Mouse (Mus musculus) heart, embryonic 11.5 days (tissue): Measurements from ENCODE around the gene Glis2. TPM values are rescaled to one million over a fixed set of nuclear protein-coding genes. Genes with fewer than 3 reads are reported as not detected.
A peak's percentile ranks its signal among the peaks of the same experiment; 100 is the strongest.

ENCODE experiments used
- ATAC-seq: fragments of 200-750 bp; cut with Nextera tagmentation; replicated peaks from 2 replicates; pipeline ENCODE4 v1.8.0; 2017; ENCODE audit warnings: moderate library complexity; ENCODE audit not compliant: insufficient number of reproducible peaks, low FRiP score, low TSS enrichment
- H3K27ac ChIP-seq: fragments of 300-500 bp; sonication (generic); 2 replicates; pipeline ENCODE4 v1.5.1; 2014; ENCODE audit warnings: mild to moderate bottlenecking, low read depth, low read length
- H3K27me3 ChIP-seq: fragments of 300-500 bp; sonication (generic); 2 replicates; pipeline ENCODE4 v1.6.1; 2014; ENCODE audit warnings: mild to moderate bottlenecking, low read length, mixed read lengths; ENCODE audit not compliant: control insufficient read depth, insufficient read depth
- H3K36me3 ChIP-seq: fragments of 300-500 bp; sonication (generic); 2 replicates; pipeline ENCODE4 v1.6.1; 2014; ENCODE audit warnings: mild to moderate bottlenecking, low read length, moderate library complexity, mixed read lengths; ENCODE audit not compliant: control insufficient read depth, insufficient read depth
- H3K4me1 ChIP-seq: fragments of 300-500 bp; sonication (generic); 2 replicates; pipeline ENCODE4 v1.6.1; 2014; ENCODE audit warnings: low read length; ENCODE audit not compliant: control insufficient read depth, insufficient read depth
- H3K4me2 ChIP-seq: fragments of 300-500 bp; sonication (generic); 2 replicates; pipeline ENCODE4 v1.6.1; 2014; ENCODE audit warnings: mild to moderate bottlenecking, moderate library complexity
- H3K4me3 ChIP-seq: fragments of 300-500 bp; sonication (generic); 2 replicates; pipeline ENCODE4 v1.5.1; 2014; ENCODE audit warnings: low read depth, low read length
- H3K9ac ChIP-seq: fragments of 300-500 bp; sonication (generic); 2 replicates; pipeline ENCODE4 v1.6.1; 2014; ENCODE audit warnings: mild to moderate bottlenecking, low read depth, low read length, moderate library complexity
- H3K9me3 ChIP-seq: fragments of 300-500 bp; sonication (generic); replicated peaks from 2 replicates; pipeline ENCODE4 v1.6.1; 2016; ENCODE audit warnings: low read length; ENCODE audit not compliant: control insufficient read depth
- WGBS: fragments of 180-500 bp; shearing (Covaris S2); extraction: QIAGEN DNeasy Blood & Tissue Kit; methylation state at CpG from one replicate; pipeline ENCODE4 v1.1.7; 2014; ENCODE audit not compliant: insufficient replicate concordance; 5-methylcytosine and 5-hydroxymethylcytosine counted together
- polyA plus RNA-seq: library from polyadenylated mRNA; unstranded; fragments of >200 nt; fragmentation: Nextera tagmentation; extraction: Ambion mirVana; gene quantifications from 2 replicates; pipeline ENCODE4 v1.2.1, GENCODE M21; 2014

Glis2 gene
- polyA plus RNA-seq, 1 experiment from 2014 or later: 23.3 TPM

- H3K27ac ChIP-seq: peak overlapping the region; percentile 95
- peak overlapping the region; percentile 74 for H3K9ac ChIP-seq
- H3K4me1 ChIP-seq: peaks cover 20% of the 10 kb centered on the region
- H3K27me3 ChIP-seq: no peaks in the 10 kb centered on the region
- under 1% methylated on average over 41 of the region's 43 CpGs for WGBS
- H3K36me3 ChIP-seq: peaks cover 5% of the 10 kb centered on the region
- no peaks in the 10 kb centered on the region for H3K9me3 ChIP-seq
- peak; percentile 99 for ATAC-seq
- H3K4me2 ChIP-seq: peak overlapping the region; percentile 66
- H3K4me3 ChIP-seq: peak overlapping the region; percentile 43
Observed at GRCm38 (mm10) chr16:4586531-4587123, 7.9 kb upstream of the Glis2 start.

- no peak overlapping the region for H3K4me3 ChIP-seq
- 48% methylated on average over 5 of the region's 5 CpGs for WGBS
- H3K9me3 ChIP-seq: no peaks in the 10 kb centered on the region
- peaks cover 26% of the 10 kb centered on the region for H3K4me1 ChIP-seq
- ATAC-seq: no peak
- H3K36me3 ChIP-seq: peaks cover 5% of the 10 kb centered on the region
- no peak overlapping the region; the same call in 1 of the 2 replicates for H3K4me2 ChIP-seq
- H3K9ac ChIP-seq: peak overlapping the region; percentile 74
- H3K27ac ChIP-seq: peak overlapping the region; percentile 95
- no peaks in the 10 kb centered on the region for H3K27me3 ChIP-seq
Observed at GRCm38 (mm10) chr16:4587516-4588210, 6.8 kb upstream of the Glis2 start.

DNA sequence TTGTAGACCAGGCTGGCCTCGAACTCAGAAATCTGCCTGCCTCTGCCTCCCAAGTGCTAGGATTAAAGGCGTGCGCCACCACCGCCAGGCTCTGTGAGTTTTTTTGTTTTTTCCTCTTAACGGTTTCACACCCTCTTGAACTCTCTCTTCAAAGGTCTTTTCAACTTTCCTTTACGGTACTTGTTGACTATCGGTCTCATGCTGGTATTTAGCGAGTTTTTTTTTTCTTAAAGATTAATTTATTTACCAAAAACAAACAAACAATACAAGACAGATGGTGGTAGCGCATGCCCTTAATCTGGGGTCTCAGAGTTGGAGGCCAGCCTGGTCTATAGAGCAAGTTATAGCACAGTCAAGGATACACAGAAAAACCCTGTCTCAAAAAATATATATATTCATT is 4.3 kb upstream of the Glis2 start:
- ATAC-seq: no peak
- 94% methylated on average over 9 of the region's 9 CpGs for WGBS
- peaks cover 5% of the 10 kb centered on the region for H3K36me3 ChIP-seq
- no peaks in the 10 kb centered on the region for H3K9me3 ChIP-seq
- peaks cover 35% of the 10 kb centered on the region for H3K4me1 ChIP-seq
- no peaks in the 10 kb centered on the region for H3K27me3 ChIP-seq
- H3K9ac ChIP-seq: no peak overlapping the region
- H3K27ac ChIP-seq: no peak overlapping the region
- H3K4me2 ChIP-seq: no peak overlapping the region
- no peak overlapping the region for H3K4me3 ChIP-seq

DNA sequence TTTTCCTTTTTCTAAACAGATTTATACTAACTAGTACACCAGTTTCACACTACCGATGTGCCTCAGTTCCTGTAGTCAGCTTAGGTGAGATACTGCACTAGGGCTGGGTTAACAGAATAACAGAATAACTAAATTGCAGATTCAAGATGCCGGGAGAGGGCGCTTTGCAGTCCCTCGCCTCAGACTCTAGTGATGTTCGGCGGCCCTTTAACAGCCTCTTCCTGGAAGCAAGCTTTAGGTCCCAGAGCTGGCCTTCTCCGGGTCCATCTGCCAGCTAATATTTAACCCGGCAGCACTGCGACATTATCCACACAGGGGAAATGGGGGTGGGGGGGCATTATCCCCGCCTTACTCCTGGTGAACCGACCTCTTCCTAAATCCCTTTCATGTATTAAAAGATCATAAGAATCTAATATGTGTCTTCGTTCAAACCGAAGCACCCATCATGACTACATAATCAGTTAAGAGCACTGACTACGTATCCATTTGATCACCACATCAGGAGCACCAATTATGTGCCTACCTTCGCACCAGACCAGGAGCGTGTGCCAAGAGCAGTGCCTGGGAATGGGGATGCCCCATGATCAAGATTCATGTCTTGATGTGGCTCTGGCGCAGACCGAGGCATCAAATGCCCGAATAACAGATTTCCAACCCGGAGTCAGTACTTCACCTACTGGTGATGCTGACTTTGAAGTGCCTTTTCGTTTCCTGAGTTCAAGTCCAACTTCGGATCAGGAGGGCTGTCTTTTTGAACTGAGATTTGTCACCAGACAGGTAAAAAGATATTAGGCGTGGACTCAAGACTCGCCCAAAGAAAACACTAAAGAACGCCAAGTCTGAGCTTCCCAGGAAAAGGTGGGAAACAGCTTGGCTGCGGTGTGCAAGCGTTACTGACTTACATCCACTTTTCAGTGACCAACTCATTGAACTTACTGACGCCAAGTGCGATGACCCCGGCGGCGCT is 1.3 kb upstream of the Glis2 start:
- Histone ChIP-seq H3K36me3 (peaks cover 5% of the 10 kb centered on the region), H3K27ac (peak overlapping the region; percentile 95), H3K27me3 (no peaks in the 10 kb centered on the region), H3K4me3 (peak overlapping the region; percentile 91), H3K4me2 (peak overlapping the region; percentile 98), H3K9ac (peak overlapping the region; percentile 95), H3K4me1 (peaks cover 45% of the 10 kb centered on the region), H3K9me3 (no peaks in the 10 kb centered on the region)
- ATAC-seq: no peak
- 15% methylated on average over 32 of the region's 32 CpGs for WGBS

DNA sequence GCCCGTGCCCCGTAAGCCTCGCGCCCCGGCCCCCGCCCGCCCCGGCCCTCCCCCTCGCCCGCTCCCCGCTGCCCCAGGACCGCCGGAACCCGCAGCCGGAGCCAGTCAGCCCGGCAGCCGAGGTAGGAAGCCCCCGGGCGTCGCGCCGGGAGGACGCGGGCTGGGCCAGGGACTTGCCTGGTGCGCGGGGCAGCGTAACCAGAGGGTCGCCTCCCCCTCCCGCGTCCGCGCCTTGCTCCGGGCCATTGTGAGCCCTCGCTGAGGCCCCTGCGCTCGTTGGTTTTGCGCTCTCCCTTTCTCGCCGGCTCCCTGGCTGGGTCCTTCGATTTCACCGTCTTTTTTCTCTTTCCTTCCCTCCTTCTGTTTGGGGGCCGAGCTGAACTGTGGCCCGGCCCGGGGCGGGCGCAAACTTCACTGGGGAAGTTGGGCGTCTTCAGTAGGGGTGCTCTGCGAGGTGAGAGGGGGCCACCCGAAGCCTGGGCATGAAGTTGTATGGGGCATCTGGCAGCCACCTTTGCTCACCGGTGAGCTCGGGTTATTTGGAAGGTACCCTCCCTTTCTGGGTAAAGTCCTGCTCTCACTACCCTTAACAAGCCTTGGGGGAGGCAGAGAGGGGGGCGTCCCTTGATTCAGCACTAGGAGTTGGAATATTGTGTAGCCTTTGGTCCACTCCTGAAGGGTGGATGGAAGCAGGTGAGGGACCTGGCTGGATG is 457 bp downstream of the Glis2 start:
- peak; percentile 3; the same call in 1 of the 2 replicates for ATAC-seq
- H3K4me1 ChIP-seq: peaks cover 61% of the 10 kb centered on the region
- 1% methylated on average over 36 of the region's 52 CpGs for WGBS

DNA sequence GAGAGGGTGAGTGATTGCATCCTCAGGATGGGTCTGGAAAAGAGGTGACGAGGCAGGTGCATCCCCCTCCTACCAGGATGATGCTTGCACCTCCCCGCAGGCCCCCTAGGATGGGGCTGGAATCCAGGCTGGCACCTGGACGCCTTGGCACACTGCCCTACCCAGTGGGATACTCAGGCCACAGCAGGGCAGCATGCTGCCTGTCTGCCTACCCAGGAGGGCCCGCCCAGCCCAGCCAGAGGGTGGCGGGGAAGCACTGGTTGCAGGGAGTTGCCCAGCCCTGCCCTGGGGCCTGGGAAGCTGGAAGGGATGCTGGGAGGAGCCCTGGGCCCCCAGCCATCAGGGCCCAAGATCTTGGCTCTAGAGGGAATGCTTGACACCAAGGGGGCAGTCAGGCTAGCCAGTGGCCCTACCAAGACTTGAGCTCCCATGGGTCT is 1.0 kb downstream of the Glis2 start:
- Histone ChIP-seq H3K9me3 (no peaks in the 10 kb centered on the region), H3K4me1 (peaks cover 67% of the 10 kb centered on the region)
- WGBS: 8% methylated on average over 5 of the region's 5 CpGs

More for the DNA sequence above, 457 bp downstream of the Glis2 start:
- peak overlapping the region; percentile 91 for H3K4me3 ChIP-seq
- no peaks in the 10 kb centered on the region for H3K9me3 ChIP-seq
- peak overlapping the region; percentile 95 for H3K9ac ChIP-seq
- peak overlapping the region; percentile 95 for H3K27ac ChIP-seq
- no peaks in the 10 kb centered on the region for H3K27me3 ChIP-seq
- H3K4me2 ChIP-seq: peak overlapping the region; percentile 98
- H3K36me3 ChIP-seq: peaks cover 5% of the 10 kb centered on the region

DNA sequence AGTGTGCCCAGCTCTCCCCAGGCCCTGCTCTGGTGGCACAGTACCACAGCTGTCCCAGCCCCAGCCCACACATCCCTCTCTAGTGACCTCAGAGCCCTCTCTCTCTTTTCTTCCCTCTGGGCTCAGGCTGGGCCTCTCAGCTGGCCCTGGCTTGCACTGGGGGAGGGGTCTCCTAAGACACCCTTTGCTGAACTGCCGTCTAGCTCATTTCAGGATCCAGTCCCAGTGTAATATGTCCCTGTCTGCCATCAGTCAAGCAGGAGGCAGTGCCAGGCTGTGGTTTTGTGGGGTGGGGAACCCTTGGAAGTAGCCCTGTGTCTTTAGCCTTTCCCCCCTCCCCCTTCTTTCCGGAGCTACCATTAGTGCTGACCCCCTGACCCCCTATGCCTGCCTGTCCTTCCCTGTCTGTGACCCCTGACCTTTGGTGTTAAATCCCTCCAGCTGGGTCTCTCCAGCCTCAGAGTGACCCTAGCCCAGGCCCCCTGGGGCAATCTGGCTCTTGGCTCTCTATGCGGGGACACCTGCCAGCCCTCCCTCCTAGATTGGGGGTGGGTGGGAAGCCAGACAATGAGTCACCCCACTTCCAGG is 1.7 kb downstream of the Glis2 start:
- ATAC-seq: no peak
- WGBS: 17% methylated on average over 3 of the region's 3 CpGs
- H3K36me3 ChIP-seq: no peaks in the 10 kb centered on the region
- peak overlapping the region; percentile 95 for H3K9ac ChIP-seq
- H3K9me3 ChIP-seq: no peaks in the 10 kb centered on the region
- H3K4me3 ChIP-seq: peak overlapping the region; percentile 91
- H3K4me2 ChIP-seq: peak overlapping the region; percentile 98
- H3K4me1 ChIP-seq: peaks cover 73% of the 10 kb centered on the region
- no peaks in the 10 kb centered on the region for H3K27me3 ChIP-seq
- peak overlapping the region; percentile 95 for H3K27ac ChIP-seq

More for the DNA sequence above, 1.0 kb downstream of the Glis2 start:
- Histone ChIP-seq H3K4me3 (peak overlapping the region; percentile 91), H3K9ac (peak overlapping the region; percentile 95), H3K36me3 (peaks cover 2% of the 10 kb centered on the region), H3K4me2 (peak overlapping the region; percentile 98), H3K27me3 (no peaks in the 10 kb centered on the region), H3K27ac (peak overlapping the region; percentile 95)
- 0 out of 2 replicates have a peak, but pooled peaks have one; percentile 17 for ATAC-seq
